Mouse (Mus musculus): ENCODE measurements around the gene Cers5. TPM values are rescaled to one million over a fixed set of nuclear protein-coding genes. Genes with fewer than 3 reads are reported as not detected.

The Cers5 gene
- polyA plus RNA-seq, 1 experiment from 2014 or later, result 32.3 TPM

- Histone ChIP-seq H3K27me3 (replicated peaks; ENCODE audit: control insufficient read depth, insufficient read depth, low read length) (no peaks in the 10 kb centered on the region), H3K36me3 (ENCODE audit: control insufficient read depth, insufficient read depth, low read length) (peaks cover 4% of the 10 kb centered on the region; the same call in 1 of the 2 replicates), H3K4me2 (no peak overlapping the region), H3K27ac (ENCODE audit: low read depth, low read length) (no peak overlapping the region), H3K4me1 (replicated peaks; ENCODE audit: control insufficient read depth, insufficient read depth, low read length) (no peaks in the 10 kb centered on the region; the same call in 1 of the 2 replicates), H3K9me3 (ENCODE audit: control insufficient read depth, low read length) (no peaks in the 10 kb centered on the region), H3K4me3 (ENCODE audit: low read depth, low read length) (no peak overlapping the region), H3K9ac (ENCODE audit: low read depth, low read length) (no peak overlapping the region)
- WGBS, result 69% methylated on average over 7 of the region's 7 CpGs
- DNase-seq (ENCODE audit: low spot score), result no peak
- ATAC-seq (replicated peaks; ENCODE audit: low FRiP score), result no peak
Measured at GRCm38 (mm10) chr15:99812097-99812496, 39.4 kb upstream of the Cers5 start.

GRCm38 (mm10) chr15:99807776-99808735 lies 35.4 kb upstream of the Cers5 start:
- DNase-seq (ENCODE audit: low spot score), result no peak
- H3K9ac ChIP-seq (ENCODE audit: low read depth, low read length), result no peak overlapping the region

GRCm38 (mm10) chr15:99806171-99806570 lies 33.5 kb upstream of the Cers5 start:
- Histone ChIP-seq H3K4me1 (replicated peaks; ENCODE audit: control insufficient read depth, insufficient read depth, low read length) (0 out of 2 replicates have a peak, but pooled peaks cover 5% of the 10 kb centered on the region), H3K36me3 (ENCODE audit: control insufficient read depth, insufficient read depth, low read length) (peaks cover 3% of the 10 kb centered on the region; the same call in 1 of the 2 replicates), H3K4me3 (ENCODE audit: low read depth, low read length) (no peak overlapping the region), H3K9ac (ENCODE audit: low read depth, low read length) (no peak overlapping the region), H3K4me2 (no peak overlapping the region), H3K27me3 (replicated peaks; ENCODE audit: control insufficient read depth, insufficient read depth, low read length) (no peaks in the 10 kb centered on the region), H3K27ac (ENCODE audit: low read depth, low read length) (no peak overlapping the region), H3K9me3 (ENCODE audit: control insufficient read depth, low read length) (no peaks in the 10 kb centered on the region)
- no peak for ATAC-seq (replicated peaks; ENCODE audit: low FRiP score)
- WGBS, result 52% methylated on average over 7 of the region's 7 CpGs
- DNase-seq (ENCODE audit: low spot score), result no peak

More at GRCm38 (mm10) chr15:99807776-99808735, 35.4 kb upstream of the Cers5 start:
- H3K27ac ChIP-seq (ENCODE audit: low read depth, low read length), result no peak overlapping the region
- no peak overlapping the region for H3K4me2 ChIP-seq
- ATAC-seq (replicated peaks; ENCODE audit: low FRiP score), result no peak
- WGBS, result 70% methylated on average over 21 of the region's 21 CpGs
- H3K4me1 ChIP-seq (replicated peaks; ENCODE audit: control insufficient read depth, insufficient read depth, low read length), result peaks cover 5% of the 10 kb centered on the region; the same call in 1 of the 2 replicates
- no peak overlapping the region for H3K4me3 ChIP-seq (ENCODE audit: low read depth, low read length)
- H3K27me3 ChIP-seq (replicated peaks; ENCODE audit: control insufficient read depth, insufficient read depth, low read length), result no peaks in the 10 kb centered on the region
- H3K36me3 ChIP-seq (ENCODE audit: control insufficient read depth, insufficient read depth, low read length), result peaks cover 3% of the 10 kb centered on the region; the same call in 1 of the 2 replicates
- no peaks in the 10 kb centered on the region for H3K9me3 ChIP-seq (ENCODE audit: control insufficient read depth, low read length)

DNA sequence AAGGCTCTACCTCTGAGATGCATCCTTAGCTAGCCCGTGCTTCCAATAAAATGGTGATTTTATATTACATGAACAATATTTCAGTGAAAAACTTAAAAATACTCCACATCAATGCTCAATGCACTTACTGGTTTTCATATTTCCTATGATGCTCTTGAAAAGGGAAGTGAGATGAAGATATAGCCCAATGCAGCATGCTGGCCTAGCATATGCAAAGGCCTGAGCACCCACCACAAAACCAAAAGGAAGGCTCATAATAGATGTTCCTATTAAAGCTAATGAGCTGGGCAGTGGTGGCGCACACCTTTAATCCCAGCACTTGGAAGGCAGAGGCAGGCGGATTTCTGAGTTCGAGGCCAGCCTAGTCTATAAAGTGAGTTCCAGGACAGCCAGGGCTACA lies 33.0 kb upstream of the Cers5 start:
- 89% methylated on average over 4 of the region's 4 CpGs for WGBS
- H3K4me1 ChIP-seq (replicated peaks; ENCODE audit: control insufficient read depth, insufficient read depth, low read length), result 0 out of 2 replicates have a peak, but pooled peaks cover 5% of the 10 kb centered on the region
- no peak overlapping the region for H3K9ac ChIP-seq (ENCODE audit: low read depth, low read length)
- DNase-seq (ENCODE audit: low spot score), result no peak
- no peaks in the 10 kb centered on the region for H3K9me3 ChIP-seq (ENCODE audit: control insufficient read depth, low read length)
- no peaks in the 10 kb centered on the region for H3K27me3 ChIP-seq (replicated peaks; ENCODE audit: control insufficient read depth, insufficient read depth, low read length)
- H3K27ac ChIP-seq (ENCODE audit: low read depth, low read length), result no peak overlapping the region
- H3K4me3 ChIP-seq (ENCODE audit: low read depth, low read length), result no peak overlapping the region
- no peak for ATAC-seq (replicated peaks; ENCODE audit: low FRiP score)
- H3K4me2 ChIP-seq, result no peak overlapping the region
- H3K36me3 ChIP-seq (ENCODE audit: control insufficient read depth, insufficient read depth, low read length), result peaks cover 5% of the 10 kb centered on the region; the same call in 1 of the 2 replicates

GRCm38 (mm10) chr15:99803186-99803644 lies 30.5 kb upstream of the Cers5 start:
- ATAC-seq (replicated peaks; ENCODE audit: low FRiP score), result no peak
- DNase-seq (ENCODE audit: low spot score), result no peak
- Histone ChIP-seq H3K36me3 (ENCODE audit: control insufficient read depth, insufficient read depth, low read length) (peaks cover 8% of the 10 kb centered on the region; the same call in 1 of the 2 replicates), H3K27me3 (replicated peaks; ENCODE audit: control insufficient read depth, insufficient read depth, low read length) (no peaks in the 10 kb centered on the region), H3K9ac (ENCODE audit: low read depth, low read length) (no peak overlapping the region), H3K4me2 (peak overlapping the region; percentile 29), H3K27ac (ENCODE audit: low read depth, low read length) (no peak overlapping the region), H3K4me1 (replicated peaks; ENCODE audit: control insufficient read depth, insufficient read depth, low read length) (0 out of 2 replicates have a peak, but pooled peaks cover 5% of the 10 kb centered on the region), H3K4me3 (ENCODE audit: low read depth, low read length) (no peak overlapping the region), H3K9me3 (ENCODE audit: control insufficient read depth, low read length) (no peaks in the 10 kb centered on the region)
- WGBS, result 12% methylated on average over 6 of the region's 6 CpGs

GRCm38 (mm10) chr15:99801885-99802572 lies 29.3 kb upstream of the Cers5 start:
- ATAC-seq (replicated peaks; ENCODE audit: low FRiP score) (no peak), DNase-seq (ENCODE audit: low spot score) (no peak)
- Histone ChIP-seq H3K9ac (ENCODE audit: low read depth, low read length) (no peak overlapping the region), H3K4me2 (no peak overlapping the region), H3K27ac (ENCODE audit: low read depth, low read length) (no peak overlapping the region), H3K4me3 (ENCODE audit: low read depth, low read length) (no peak overlapping the region), H3K36me3 (ENCODE audit: control insufficient read depth, insufficient read depth, low read length) (peaks cover 8% of the 10 kb centered on the region; the same call in 1 of the 2 replicates), H3K27me3 (replicated peaks; ENCODE audit: control insufficient read depth, insufficient read depth, low read length) (no peaks in the 10 kb centered on the region), H3K9me3 (ENCODE audit: control insufficient read depth, low read length) (no peaks in the 10 kb centered on the region), H3K4me1 (replicated peaks; ENCODE audit: control insufficient read depth, insufficient read depth, low read length) (0 out of 2 replicates have a peak, but pooled peaks cover 5% of the 10 kb centered on the region)
- 57% methylated on average over 24 of the region's 24 CpGs for whole genome bisulfite sequencing

- WGBS, result 59% methylated on average over 6 of the region's 6 CpGs
- peaks cover 10% of the 10 kb centered on the region; the same call in 1 of the 2 replicates for H3K36me3 ChIP-seq (ENCODE audit: control insufficient read depth, insufficient read depth, low read length)
Measured at GRCm38 (mm10) chr15:99799706-99800105, 27.0 kb upstream of the Cers5 start.

DNA sequence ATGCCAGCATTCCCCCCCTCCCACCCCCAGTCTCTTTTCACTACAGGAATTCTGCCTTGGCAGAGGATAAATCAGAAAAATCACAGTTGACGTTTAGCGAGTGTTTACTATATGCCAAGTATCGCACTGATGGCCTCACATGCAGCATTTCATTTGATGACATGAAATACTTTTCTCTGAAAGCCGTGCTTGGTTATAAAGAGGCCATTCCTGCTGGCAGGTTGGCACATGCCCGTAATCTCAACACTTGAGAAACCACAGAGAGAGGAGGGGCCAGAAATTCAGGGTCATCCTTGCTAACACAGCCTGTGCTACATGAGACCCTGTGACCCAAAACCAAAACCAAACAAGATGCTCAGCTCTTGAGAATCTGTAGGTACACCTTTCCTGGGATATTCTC lies 25.2 kb upstream of the Cers5 start:
- 88% methylated on average over 5 of the region's 5 CpGs for WGBS
- H3K36me3 ChIP-seq (ENCODE audit: control insufficient read depth, insufficient read depth, low read length), result peaks cover 13% of the 10 kb centered on the region; the same call in 1 of the 2 replicates
- no peak overlapping the region for H3K27ac ChIP-seq (ENCODE audit: low read depth, low read length)
- no peak overlapping the region for H3K4me2 ChIP-seq
- H3K27me3 ChIP-seq (replicated peaks; ENCODE audit: control insufficient read depth, insufficient read depth, low read length), result no peaks in the 10 kb centered on the region
- no peak overlapping the region for H3K4me3 ChIP-seq (ENCODE audit: low read depth, low read length)
- no peak for DNase-seq (ENCODE audit: low spot score)
- no peaks in the 10 kb centered on the region for H3K4me1 ChIP-seq (replicated peaks; ENCODE audit: control insufficient read depth, insufficient read depth, low read length)
- H3K9ac ChIP-seq (ENCODE audit: low read depth, low read length), result no peak overlapping the region
- no peak for ATAC-seq (replicated peaks; ENCODE audit: low FRiP score)
- no peaks in the 10 kb centered on the region for H3K9me3 ChIP-seq (ENCODE audit: control insufficient read depth, low read length)

More at GRCm38 (mm10) chr15:99799706-99800105, 27.0 kb upstream of the Cers5 start:
- H3K27ac ChIP-seq (ENCODE audit: low read depth, low read length), result no peak overlapping the region
- H3K27me3 ChIP-seq (replicated peaks; ENCODE audit: control insufficient read depth, insufficient read depth, low read length), result no peaks in the 10 kb centered on the region
- ATAC-seq (replicated peaks; ENCODE audit: low FRiP score), result no peak
- no peak overlapping the region for H3K9ac ChIP-seq (ENCODE audit: low read depth, low read length)
- H3K4me1 ChIP-seq (replicated peaks; ENCODE audit: control insufficient read depth, insufficient read depth, low read length), result 0 out of 2 replicates have a peak, but pooled peaks cover 5% of the 10 kb centered on the region
- DNase-seq (ENCODE audit: low spot score), result no peak
- H3K4me3 ChIP-seq (ENCODE audit: low read depth, low read length), result no peak overlapping the region
- no peaks in the 10 kb centered on the region for H3K9me3 ChIP-seq (ENCODE audit: control insufficient read depth, low read length)
- H3K4me2 ChIP-seq, result no peak overlapping the region
